ENCODE assay signal across 9 mouse cellular contexts in the genomic region with DNA sequence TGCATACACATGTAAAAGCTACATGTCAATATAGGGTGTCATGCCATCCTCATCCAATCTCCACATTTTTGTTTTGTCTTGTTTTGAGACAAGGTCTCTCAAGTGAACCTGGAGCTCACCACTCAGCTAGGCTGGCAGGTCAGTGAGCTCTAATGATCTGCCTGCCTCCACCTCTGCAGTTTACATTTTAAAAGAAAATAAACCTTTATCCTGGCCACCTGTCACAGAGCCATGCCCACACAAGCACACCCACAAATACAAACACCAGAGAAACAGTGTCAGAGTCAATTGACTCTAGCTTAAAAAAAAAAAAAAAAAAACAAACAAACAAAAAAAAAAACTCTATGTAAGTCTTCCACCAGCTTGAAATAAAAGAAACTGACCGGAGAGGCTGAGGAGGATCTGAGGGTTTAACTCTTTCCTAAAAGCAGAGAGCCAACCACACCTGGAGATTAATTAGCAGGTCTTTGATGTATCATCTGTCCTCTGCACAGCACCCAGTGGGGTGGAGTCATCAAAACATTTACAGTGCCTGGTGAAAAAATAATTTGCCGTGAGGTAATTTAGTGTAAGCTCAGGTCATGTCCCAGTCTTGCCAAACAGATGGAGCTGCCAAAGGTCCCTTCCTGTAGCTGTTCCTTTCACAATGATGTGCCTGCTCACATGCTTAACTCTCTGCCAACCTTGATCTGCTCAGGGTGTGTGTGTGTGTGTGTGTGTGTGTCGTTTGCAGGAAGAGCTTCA.
DNase-seq lines count a peak whose midpoint lies in the region; ATAC-seq lines count a peak whose summit lies in the region.
"Had no signal": no experiment of that assay in that cellular context is flagged by ENCODE, and none has a peak within 500 bp of the region (broad histone marks: within the 10 kb centered on the region; RNA-seq: fewer than 3 reads in every experiment).

No protein-coding gene starts in this region.

- no peak overlapping the region for H3K27ac ChIP-seq in liver, embryonic 16.5 days (ENCODE audit: low read length)
- no peak overlapping the region for H3K27ac ChIP-seq in liver, embryonic 11.5 days (ENCODE audit: low read depth, low read length)
- H3K27ac ChIP-seq: hindbrain, embryonic 14.5 days had no signal

- ATAC-seq in liver, embryonic 16.5 days (ENCODE audit: low read depth) = 0 out of 2 replicates have a peak, but pooled peaks have one; percentile 58
- ATAC-seq in liver, embryonic 11.5 days (replicated peaks; ENCODE audit: low FRiP score) = no peak

- H3K4me3 ChIP-seq in liver, embryonic 16.5 days (ENCODE audit: low read depth, low read length) = no peak overlapping the region
- H3K4me3 ChIP-seq in liver, embryonic 11.5 days (ENCODE audit: low read depth, low read length) = no peak overlapping the region

- DNase-seq in cerebellum, postnatal 10 days = peak; percentile 32 to 34
- DNase-seq in cerebellum, adult 9-10 months = no peak
- DNase-seq in liver, embryonic 11.5 days (ENCODE audit: low spot score) = no peak
- DNase-seq in heart, postnatal 10 days = peak; percentile 61
- DNase-seq in lung, postnatal 36 days = peak; percentile 61
- no peak for DNase-seq in left cerebral cortex, adult 11 months (ENCODE audit: low spot score)
- DNase-seq in left cerebral cortex, postnatal 4 days = no peak

- H3K9ac ChIP-seq in liver, embryonic 16.5 days (ENCODE audit: low read depth, low read length) = no peak overlapping the region
- no peak overlapping the region for H3K9ac ChIP-seq in liver, embryonic 11.5 days (ENCODE audit: low read depth, low read length)
- H3K9ac ChIP-seq: hindbrain, embryonic 14.5 days had no signal

- no peaks in the 10 kb centered on the region for H3K27me3 ChIP-seq in liver, embryonic 16.5 days (ENCODE audit: control insufficient read depth, insufficient read depth, low read depth, low read length)
- no peaks in the 10 kb centered on the region for H3K27me3 ChIP-seq in liver, embryonic 11.5 days (replicated peaks; ENCODE audit: control insufficient read depth, insufficient read depth, low read length)

- intact Hi-C loops in heart, postnatal 10 days (cut with DNase I) = no loop called here
- intact Hi-C loops in left cerebral cortex, postnatal 4 days (cut with DNase I) = no loop called here

- WGBS in liver, embryonic 16.5 days (ENCODE audit: insufficient replicate concordance) = 59% methylated on average over 3 of the region's 3 CpGs
- 70% methylated on average over 3 of the region's 3 CpGs for WGBS in liver, embryonic 11.5 days

- no peaks in the 10 kb centered on the region for H3K4me1 ChIP-seq in liver, embryonic 16.5 days (ENCODE audit: control insufficient read depth, low read depth, low read length)
- no peaks in the 10 kb centered on the region for H3K4me1 ChIP-seq in liver, embryonic 11.5 days (replicated peaks; ENCODE audit: control insufficient read depth, insufficient read depth, low read length)

- H3K9me3 ChIP-seq in liver, embryonic 16.5 days (replicated peaks; ENCODE audit: control insufficient read depth, low read length) = no peaks in the 10 kb centered on the region
- H3K9me3 ChIP-seq in liver, embryonic 11.5 days (ENCODE audit: control insufficient read depth, low read length) = no peaks in the 10 kb centered on the region

- no peak overlapping the region for H3K4me2 ChIP-seq in liver, embryonic 16.5 days (ENCODE audit: low read depth, low read length)
- H3K4me2 ChIP-seq in liver, embryonic 11.5 days = no peak overlapping the region
- H3K4me2 ChIP-seq: hindbrain, embryonic 14.5 days had no signal

- H3K36me3 ChIP-seq in liver, embryonic 16.5 days (ENCODE audit: control insufficient read depth, insufficient read depth) = no peaks in the 10 kb centered on the region
- no peaks in the 10 kb centered on the region for H3K36me3 ChIP-seq in liver, embryonic 11.5 days (ENCODE audit: control insufficient read depth, insufficient read depth, low read length)

Comparison
In these comparisons a context has a peak if more than half of its experiments do, and no peak if none do; other contexts are left out.
1. DNase-seq: peak in cerebellum, postnatal 10 days (2 of 2), heart, postnatal 10 days (2 of 2) and lung, postnatal 36 days (single experiment); none in cerebellum, adult 9-10 months (single experiment), liver, embryonic 11.5 days (single experiment), left cerebral cortex, adult 11 months (single experiment) and left cerebral cortex, postnatal 4 days (single experiment).